Mouse (Mus musculus): ENCODE data around the gene Npw. TPM values are rescaled to one million over a fixed set of nuclear protein-coding genes. Genes with fewer than 3 reads are reported as not detected.
A peak's percentile ranks its signal among the peaks of the same experiment; 100 is the strongest.
"Not testable (repeated sequence)": the region's sequence is repeated elsewhere in the genome, so short reads cannot be mapped to it uniquely, and the experiment has no call there.

The Npw gene
- polyA plus RNA-seq, 1 experiment from 2014 or later = 0.75 TPM

GRCm38 (mm10) chr17:24676877-24677276 lies 18.6 kb upstream of the Npw start:
- 93% methylated on average over 5 of the region's 5 CpGs for WGBS
- H3K27ac ChIP-seq (ENCODE audit: low read depth, low read length) = no peak overlapping the region
- ATAC-seq = no peak
- H3K9me3 ChIP-seq (ENCODE audit: control insufficient read depth, low read length) = no peaks in the 10 kb centered on the region
- H3K4me2 ChIP-seq (ENCODE audit: low read length) = no peak overlapping the region
- no peak overlapping the region for H3K9ac ChIP-seq (ENCODE audit: low read depth, low read length)
- peaks cover 6% of the 10 kb centered on the region for H3K4me1 ChIP-seq (ENCODE audit: control insufficient read depth, insufficient read depth, low read depth, low read length)
- H3K36me3 ChIP-seq (ENCODE audit: control insufficient read depth, insufficient read depth, low read length) = peaks cover 27% of the 10 kb centered on the region
- H3K4me3 ChIP-seq (ENCODE audit: low read length) = no peak overlapping the region
- H3K27me3 ChIP-seq (replicated peaks; ENCODE audit: control insufficient read depth, insufficient read depth, low read length) = no peaks in the 10 kb centered on the region

DNA sequence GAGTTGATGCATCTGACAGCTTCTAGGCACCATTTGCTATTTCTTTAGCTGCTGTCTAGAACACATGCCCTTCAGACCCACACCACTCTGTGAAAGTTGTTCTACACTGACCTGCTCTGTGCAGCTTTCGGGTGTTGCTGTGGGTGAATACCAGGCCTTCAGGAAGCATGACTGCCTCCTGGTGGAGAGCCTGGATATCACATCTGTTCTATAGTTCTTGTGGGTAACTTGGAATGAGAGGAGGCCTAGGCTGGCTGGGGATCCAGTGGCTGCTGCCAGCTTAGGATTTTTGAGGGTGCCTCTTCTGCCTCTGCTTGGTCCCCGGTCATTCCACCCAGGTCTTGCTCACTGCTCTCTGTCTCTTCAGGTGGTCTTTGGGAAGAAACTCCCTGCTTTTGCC lies 17.9 kb upstream of the Npw start:
- no peaks in the 10 kb centered on the region for H3K27me3 ChIP-seq (replicated peaks; ENCODE audit: control insufficient read depth, insufficient read depth, low read length)
- no peak overlapping the region for H3K27ac ChIP-seq (ENCODE audit: low read depth, low read length)
- WGBS = 55% methylated on average over 2 of the region's 2 CpGs
- H3K9ac ChIP-seq (ENCODE audit: low read depth, low read length) = no peak overlapping the region
- H3K4me3 ChIP-seq (ENCODE audit: low read length) = no peak overlapping the region
- peaks cover 22% of the 10 kb centered on the region for H3K36me3 ChIP-seq (ENCODE audit: control insufficient read depth, insufficient read depth, low read length)
- no peaks in the 10 kb centered on the region for H3K9me3 ChIP-seq (ENCODE audit: control insufficient read depth, low read length)
- ATAC-seq = no peak
- no peak overlapping the region for H3K4me2 ChIP-seq (ENCODE audit: low read length)
- H3K4me1 ChIP-seq (ENCODE audit: control insufficient read depth, insufficient read depth, low read depth, low read length) = peaks cover 13% of the 10 kb centered on the region

- Histone ChIP-seq H3K4me3 (ENCODE audit: low read length) (no peak overlapping the region), H3K27me3 (replicated peaks; ENCODE audit: control insufficient read depth, insufficient read depth, low read length) (no peaks in the 10 kb centered on the region), H3K9me3 (ENCODE audit: control insufficient read depth, low read length) (no peaks in the 10 kb centered on the region), H3K27ac (ENCODE audit: low read depth, low read length) (no peak overlapping the region), H3K4me1 (ENCODE audit: control insufficient read depth, insufficient read depth, low read depth, low read length) (peaks cover 23% of the 10 kb centered on the region), H3K4me2 (ENCODE audit: low read length) (no peak overlapping the region), H3K9ac (ENCODE audit: low read depth, low read length) (no peak overlapping the region), H3K36me3 (ENCODE audit: control insufficient read depth, insufficient read depth, low read length) (peaks cover 10% of the 10 kb centered on the region)
- 84% methylated on average over 7 of the region's 7 CpGs for WGBS
- ATAC-seq = no peak
These were observed 16.0 kb upstream of the Npw start for GRCm38 (mm10) chr17:24674277-24674676.

- Histone ChIP-seq H3K9me3 (ENCODE audit: control insufficient read depth, low read length) (no peaks in the 10 kb centered on the region), H3K27ac (ENCODE audit: low read depth, low read length) (no peak overlapping the region), H3K36me3 (ENCODE audit: control insufficient read depth, insufficient read depth, low read length) (peaks cover 1% of the 10 kb centered on the region; the same call in 1 of the 2 replicates), H3K4me1 (ENCODE audit: control insufficient read depth, insufficient read depth, low read depth, low read length) (peaks cover 26% of the 10 kb centered on the region), H3K4me3 (ENCODE audit: low read length) (no peak overlapping the region), H3K4me2 (ENCODE audit: low read length) (peak overlapping the region; percentile 22), H3K27me3 (replicated peaks; ENCODE audit: control insufficient read depth, insufficient read depth, low read length) (no peaks in the 10 kb centered on the region), H3K9ac (ENCODE audit: low read depth, low read length) (no peak overlapping the region)
- WGBS = 40% methylated on average over 5 of the region's 5 CpGs
- ATAC-seq = no peak
These were observed 13.9 kb upstream of the Npw start for GRCm38 (mm10) chr17:24672141-24672540.

DNA sequence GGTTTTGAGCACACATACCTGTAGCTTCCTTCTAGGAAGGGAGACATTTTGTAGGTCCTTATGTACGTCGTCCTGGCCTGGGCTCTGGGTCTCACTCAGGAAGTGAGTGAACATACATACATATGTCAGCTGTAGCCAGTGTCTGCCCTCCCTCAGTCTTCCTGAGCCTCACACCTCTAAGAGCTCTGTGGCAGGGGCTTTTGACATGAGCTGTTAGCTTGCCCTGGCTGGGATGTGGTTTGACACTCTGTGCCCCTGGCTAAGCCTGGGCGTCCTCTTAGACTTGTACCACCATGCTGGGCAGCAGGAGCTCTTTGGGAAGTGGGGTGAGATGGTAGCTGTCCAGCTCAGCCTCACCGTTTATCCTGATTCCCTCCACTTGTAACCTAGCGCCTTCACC lies 13.1 kb upstream of the Npw start:
- Histone ChIP-seq H3K4me1 (ENCODE audit: control insufficient read depth, insufficient read depth, low read depth, low read length) (peaks cover 26% of the 10 kb centered on the region), H3K4me3 (ENCODE audit: low read length) (no peak overlapping the region; the same call in 1 of the 2 replicates), H3K27me3 (replicated peaks; ENCODE audit: control insufficient read depth, insufficient read depth, low read length) (no peaks in the 10 kb centered on the region), H3K27ac (ENCODE audit: low read depth, low read length) (no peak overlapping the region), H3K9ac (ENCODE audit: low read depth, low read length) (no peak overlapping the region), H3K4me2 (ENCODE audit: low read length) (peak overlapping the region; percentile 93), H3K9me3 (ENCODE audit: control insufficient read depth, low read length) (no peaks in the 10 kb centered on the region), H3K36me3 (ENCODE audit: control insufficient read depth, insufficient read depth, low read length) (no peaks in the 10 kb centered on the region)
- 67% methylated on average over 5 of the region's 5 CpGs for WGBS
- ATAC-seq = no peak

GRCm38 (mm10) chr17:24670246-24670844 lies 12.1 kb upstream of the Npw start:
- Histone ChIP-seq H3K9ac (ENCODE audit: low read depth, low read length) (peak overlapping the region; percentile 99), H3K4me2 (ENCODE audit: low read length) (peak overlapping the region; percentile 93)
- WGBS = 12% methylated on average over 8 of the region's 8 CpGs

DNA sequence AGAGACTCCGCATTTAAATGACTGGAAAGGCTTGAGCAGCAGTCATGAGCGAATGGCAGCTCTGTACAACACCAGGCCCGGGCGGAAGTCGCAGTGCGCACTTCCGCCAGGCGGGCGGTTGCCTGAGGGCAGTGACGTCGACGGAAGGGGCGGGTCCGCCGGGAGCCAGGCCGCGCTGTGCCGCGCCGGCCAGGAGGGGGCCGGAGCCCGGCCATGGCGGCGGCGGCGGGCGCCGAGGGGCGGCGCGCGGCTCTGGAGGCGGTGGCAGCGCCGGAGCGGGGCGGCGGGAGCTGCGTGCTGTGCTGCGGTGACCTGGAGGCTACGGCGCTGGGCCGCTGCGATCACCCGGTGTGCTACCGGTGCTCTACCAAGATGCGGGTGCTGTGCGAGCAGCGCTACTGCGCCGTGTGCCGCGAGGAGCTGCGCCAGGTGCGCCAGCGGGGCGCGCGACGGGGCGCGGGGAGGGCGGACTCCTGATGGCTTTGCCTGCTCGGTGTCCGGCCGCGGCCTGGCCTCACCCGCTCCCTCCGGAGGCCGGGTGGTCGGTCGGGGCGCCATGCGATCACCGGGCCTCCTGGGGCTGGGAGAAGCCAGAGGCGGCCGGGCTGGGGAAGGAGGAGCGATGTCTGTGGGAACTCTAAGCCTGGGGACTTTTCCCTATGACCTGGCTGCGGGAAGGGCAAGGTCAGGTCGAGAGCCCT lies 11.4 kb upstream of the Npw start, which contains the start of gene Zfp598:
Gene Zfp598, plus strand, starts transcription at position 143 of the 701 bp plus-strand sequence.
- H3K4me3 ChIP-seq (ENCODE audit: low read length) = peak within 1 kb of the TSS; percentile 97
- no peaks in the 10 kb centered on the region for H3K36me3 ChIP-seq (ENCODE audit: control insufficient read depth, insufficient read depth, low read length)
- no peaks in the 10 kb centered on the region for H3K9me3 ChIP-seq (ENCODE audit: control insufficient read depth, low read length)
- peak within 1 kb of the TSS; percentile 92 for H3K27ac ChIP-seq (ENCODE audit: low read depth, low read length)
- H3K27me3 ChIP-seq (replicated peaks; ENCODE audit: control insufficient read depth, insufficient read depth, low read length) = no peaks in the 10 kb centered on the region
- ATAC-seq = peak; percentile 98
- H3K4me2 ChIP-seq (ENCODE audit: low read length) = peak within 1 kb of the TSS; percentile 93
- under 1% methylated on average over 65 of the region's 80 CpGs for WGBS
- peaks cover 26% of the 10 kb centered on the region for H3K4me1 ChIP-seq (ENCODE audit: control insufficient read depth, insufficient read depth, low read depth, low read length)
- peak within 1 kb of the TSS; percentile 99 for H3K9ac ChIP-seq (ENCODE audit: low read depth, low read length)

More at GRCm38 (mm10) chr17:24670246-24670844, 12.1 kb upstream of the Npw start:
- no peak for ATAC-seq
- no peaks in the 10 kb centered on the region for H3K36me3 ChIP-seq (ENCODE audit: control insufficient read depth, insufficient read depth, low read length)
- H3K27me3 ChIP-seq (replicated peaks; ENCODE audit: control insufficient read depth, insufficient read depth, low read length) = no peaks in the 10 kb centered on the region
- H3K27ac ChIP-seq (ENCODE audit: low read depth, low read length) = peak overlapping the region; percentile 92
- H3K4me3 ChIP-seq (ENCODE audit: low read length) = peak overlapping the region; percentile 97
- H3K4me1 ChIP-seq (ENCODE audit: control insufficient read depth, insufficient read depth, low read depth, low read length) = peaks cover 26% of the 10 kb centered on the region
- no peaks in the 10 kb centered on the region for H3K9me3 ChIP-seq (ENCODE audit: control insufficient read depth, low read length)

DNA sequence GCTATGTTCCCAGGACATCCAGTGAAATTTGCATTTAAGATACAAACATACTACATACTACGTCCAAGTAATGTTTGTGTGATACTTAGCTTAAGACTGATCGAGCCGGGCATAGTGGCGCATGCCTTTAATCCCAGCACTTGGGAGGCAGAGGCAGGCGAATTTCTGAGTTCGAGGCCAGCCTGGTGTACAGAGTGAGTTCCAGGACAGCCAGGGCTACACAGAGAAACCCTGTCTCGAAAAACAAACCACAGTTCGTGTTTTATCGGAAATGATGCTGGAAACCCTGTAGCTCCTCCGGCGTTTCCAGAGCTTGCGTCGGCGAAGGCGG lies 10.9 kb upstream of the Npw start:
- Histone ChIP-seq H3K4me2 (ENCODE audit: low read length) (peak overlapping the region; percentile 93), H3K9ac (ENCODE audit: low read depth, low read length) (peak overlapping the region; percentile 99), H3K27ac (ENCODE audit: low read depth, low read length) (peak overlapping the region; percentile 71), H3K4me3 (ENCODE audit: low read length) (peak overlapping the region; percentile 97), H3K4me1 (ENCODE audit: control insufficient read depth, insufficient read depth, low read depth, low read length) (peaks cover 26% of the 10 kb centered on the region)
- not testable (repeated sequence) for H3K9me3 ChIP-seq (ENCODE audit: control insufficient read depth, low read length); H3K27me3 ChIP-seq (replicated peaks; ENCODE audit: control insufficient read depth, insufficient read depth, low read length); H3K36me3 ChIP-seq (ENCODE audit: control insufficient read depth, insufficient read depth, low read length)
- WGBS = 14% methylated on average over 15 of the region's 15 CpGs
- ATAC-seq = peak; percentile 24

GRCm38 (mm10) chr17:24667416-24667815 lies 9.2 kb upstream of the Npw start:
- ATAC-seq = no peak
- 24% methylated on average over 6 of the region's 6 CpGs for WGBS

More at GRCm38 (mm10) chr17:24667416-24667815, 9.2 kb upstream of the Npw start:
- no peak overlapping the region for H3K4me3 ChIP-seq (ENCODE audit: low read length)
- H3K36me3 ChIP-seq (ENCODE audit: control insufficient read depth, insufficient read depth, low read length) = no peaks in the 10 kb centered on the region
- peaks cover 26% of the 10 kb centered on the region for H3K4me1 ChIP-seq (ENCODE audit: control insufficient read depth, insufficient read depth, low read depth, low read length)
- no peaks in the 10 kb centered on the region for H3K9me3 ChIP-seq (ENCODE audit: control insufficient read depth, low read length)
- no peak overlapping the region for H3K4me2 ChIP-seq (ENCODE audit: low read length)
- H3K9ac ChIP-seq (ENCODE audit: low read depth, low read length) = no peak overlapping the region
- H3K27ac ChIP-seq (ENCODE audit: low read depth, low read length) = no peak overlapping the region
- H3K27me3 ChIP-seq (replicated peaks; ENCODE audit: control insufficient read depth, insufficient read depth, low read length) = no peaks in the 10 kb centered on the region

Data from hindbrain, embryonic 16.5 days (tissue).